8 mouse cellular contexts compared by ENCODE assay signal in genomic region chr10:115250235-115251087, GRCm38 (mm10). TPM values are rescaled to one million over a fixed set of nuclear protein-coding genes. Genes with fewer than 3 reads are reported as not detected.
DNase-seq lines count a peak whose midpoint lies in the region; ATAC-seq and TF ChIP-seq lines count a peak whose summit lies in the region.

No protein-coding gene starts in this region.

- no peaks in the 10 kb centered on the region for H3K9me3 ChIP-seq in heart, embryonic 16.5 days (replicated peaks; ENCODE audit: control insufficient read depth, low read length)
- no peaks in the 10 kb centered on the region for H3K9me3 ChIP-seq in limb, embryonic 15.5 days

- no peaks in the 10 kb centered on the region for H3K36me3 ChIP-seq in spleen, adult 2 months (ENCODE audit: control insufficient read depth, insufficient read depth, low read length)
- H3K36me3 ChIP-seq in heart, embryonic 16.5 days (ENCODE audit: control insufficient read depth, insufficient read depth) = no peaks in the 10 kb centered on the region
- H3K36me3 ChIP-seq in limb, embryonic 15.5 days = no peaks in the 10 kb centered on the region

- TF ChIP-seq CTCF in spleen, adult 2 months (IDR thresholded peaks at IDR 0.05; ENCODE audit: extremely low read depth, insufficient read depth, insufficient read length, insufficient replicate concordance) = no peak

- intact Hi-C loops in left cerebral cortex, postnatal 25 days (cut with DNase I) = loop anchor here (5.0 kb wide), 1 partner anchor 67 kb away; the partner anchor contains the start of gene Rab21

- TF ChIP-seq POLR2A in spleen, adult 2 months (IDR thresholded peaks at IDR 0.05; ENCODE audit: low read depth, low read length) = no peak

- DNase-seq in spleen, adult 2 months (ENCODE audit: low read depth in 1 of 2, low spot score in 2 of 2) = peak in 1 of 2 experiments; percentile 46
- no peak for DNase-seq in spleen, adult 18-20 months
- peak; percentile 38 for DNase-seq in brain, adult 2 months (ENCODE audit: low read depth, low spot score)
- DNase-seq in monocyte, adult 2 months (ENCODE audit: low read depth in 1 of 2, low spot score in 2 of 2) = peak; percentile 54 to 64
- no peak for DNase-seq in layer of hippocampus, postnatal 36 days
- DNase-seq in left cerebral cortex, postnatal 25 days (ENCODE audit: low spot score in 2 of 2) = no peak

- H3K27ac ChIP-seq in spleen, adult 2 months (ENCODE audit: insufficient read depth, low read length) = peak overlapping the region; percentile 79
- peak overlapping the region; percentile 15 for H3K27ac ChIP-seq in heart, embryonic 16.5 days (ENCODE audit: low read length)
- H3K27ac ChIP-seq in limb, embryonic 15.5 days = peak overlapping the region; percentile 52

- H3K9ac ChIP-seq in heart, embryonic 16.5 days (ENCODE audit: low read length) = peak overlapping the region; percentile 84
- H3K9ac ChIP-seq in limb, embryonic 15.5 days = peak overlapping the region; percentile 74

- H3K27me3 ChIP-seq in spleen, adult 2 months (ENCODE audit: control insufficient read depth, insufficient read depth, low read length) = no peaks in the 10 kb centered on the region
- H3K27me3 ChIP-seq in heart, embryonic 16.5 days (ENCODE audit: control insufficient read depth, insufficient read depth, low read length) = no peaks in the 10 kb centered on the region
- H3K27me3 ChIP-seq in limb, embryonic 15.5 days = no peaks in the 10 kb centered on the region

- peak overlapping the region; percentile 74 for H3K4me3 ChIP-seq in spleen, adult 2 months (ENCODE audit: extremely low read depth, insufficient read depth, insufficient read length)
- peak overlapping the region; percentile 75 for H3K4me3 ChIP-seq in heart, embryonic 16.5 days (ENCODE audit: low read length)
- peak overlapping the region; percentile 73 for H3K4me3 ChIP-seq in limb, embryonic 15.5 days

- 15% methylated on average over 38 of the region's 38 CpGs for WGBS in spleen, adult 2 months
- WGBS in heart, embryonic 16.5 days = 23% methylated on average over 32 of the region's 38 CpGs
- 29% methylated on average over 38 of the region's 38 CpGs for WGBS in limb, embryonic 15.5 days

- peak overlapping the region; percentile 82 for H3K4me2 ChIP-seq in heart, embryonic 16.5 days (ENCODE audit: low read depth, low read length)
- peak overlapping the region; percentile 62 for H3K4me2 ChIP-seq in limb, embryonic 15.5 days

- H3K4me1 ChIP-seq in spleen, adult 2 months (ENCODE audit: control insufficient read depth, insufficient read depth, insufficient read length) = peaks cover 8% of the 10 kb centered on the region
- peaks cover 16% of the 10 kb centered on the region for H3K4me1 ChIP-seq in heart, embryonic 16.5 days (ENCODE audit: control insufficient read depth, insufficient read depth, low read length)
- H3K4me1 ChIP-seq in limb, embryonic 15.5 days = peaks cover 18% of the 10 kb centered on the region

- ATAC-seq in heart, embryonic 16.5 days (replicated peaks; ENCODE audit: extremely low read depth, insufficient read depth, low FRiP score) = no peak; the same call in 1 of the 2 replicates
- no peak; the same call in 1 of the 2 replicates for ATAC-seq in limb, embryonic 15.5 days (ENCODE audit: insufficient number of reproducible peaks, low FRiP score, low TSS enrichment, low read depth)

RNA-seq across cellular contexts. Expression of gene Tbc1d15, which starts 0.8 kb away (rescaled TPM):
- 3.0 and 3.1 TPM in 2 replicates for polyA plus RNA-seq in spleen, adult 2 months (2012; rRNA removed)
- polyA plus RNA-seq in heart, embryonic 16.5 days (2015; fragmentation: Nextera tagmentation; extraction: Ambion mirVana) = 35.3 and 42.2 TPM in 2 replicates
- 52.5 and 59.9 TPM in 2 replicates for polyA plus RNA-seq in limb, embryonic 15.5 days (2015; fragmentation: Nextera tagmentation; extraction: Ambion mirVana)
- total RNA-seq in layer of hippocampus, postnatal 36 days (2021) = 10 to 100 TPM; 59.1 to 62.0 TPM
- 10 to 100 TPM; 47.8 to 49.2 TPM for total RNA-seq in left cerebral cortex, postnatal 25 days (2021)

Comparison
In these comparisons a context has a peak if more than half of its experiments do, and no peak if none do; other contexts are left out.
1. DNase-seq: peak in brain, adult 2 months (single experiment) and monocyte, adult 2 months (2 of 2); none in spleen, adult 18-20 months (0 of 2), layer of hippocampus, postnatal 36 days (0 of 2) and left cerebral cortex, postnatal 25 days (0 of 2).
2. H3K27ac ChIP-seq: peak in every context shown above with its lines; median percentile 79 in spleen, adult 2 months; 52 in limb, embryonic 15.5 days; 15 in heart, embryonic 16.5 days.
3. Peak in every context shown above with its lines, with median percentiles within 50 percentile points of each other: H3K4me3 ChIP-seq.